Mouse (Mus musculus) hindbrain, embryonic 13.5 days (tissue): Measurements from ENCODE around the gene Tecpr2. TPM values are rescaled to one million over a fixed set of nuclear protein-coding genes. Genes with fewer than 3 reads are reported as not detected.
A peak's percentile ranks its signal among the peaks of the same experiment; 100 is the strongest.

ENCODE experiments used
- ATAC-seq: fragments of 200-750 bp; cut with Nextera tagmentation; 2 replicates; pipeline ENCODE4 v1.8.0; 2017; ENCODE audit warnings: moderate TSS enrichment; ENCODE audit not compliant: low FRiP score
- H3K27ac ChIP-seq: fragments of 300-500 bp; sonication (generic); 2 replicates; pipeline ENCODE4 v1.5.1; 2015; ENCODE audit warnings: inconsistent platforms, mild to moderate bottlenecking, moderate library complexity
- H3K27me3 ChIP-seq: fragments of 300-500 bp; sonication (generic); 2 replicates; pipeline ENCODE4 v1.6.1; 2015; ENCODE audit warnings: mild to moderate bottlenecking, inconsistent platforms
- H3K36me3 ChIP-seq: fragments of 300-500 bp; sonication (generic); 2 replicates; pipeline ENCODE4 v1.6.1; 2015; ENCODE audit warnings: mild to moderate bottlenecking, inconsistent platforms
- H3K4me1 ChIP-seq: fragments of 300-500 bp; sonication (generic); replicated peaks from 2 replicates; pipeline ENCODE4 v1.6.1; 2015; ENCODE audit warnings: inconsistent platforms
- H3K4me2 ChIP-seq: fragments of 300-500 bp; sonication (generic); 2 replicates; pipeline ENCODE4 v1.6.1; 2015; ENCODE audit warnings: inconsistent platforms, mild to moderate bottlenecking, moderate library complexity
- H3K4me3 ChIP-seq: fragments of 300-500 bp; sonication (generic); 2 replicates; pipeline ENCODE4 v1.5.1; 2015; ENCODE audit warnings: mild to moderate bottlenecking, inconsistent platforms
- H3K9ac ChIP-seq: fragments of 300-500 bp; sonication (generic); 2 replicates; pipeline ENCODE4 v1.6.1; 2015; ENCODE audit warnings: mild to moderate bottlenecking, inconsistent platforms
- H3K9me3 ChIP-seq: fragments of 300-500 bp; sonication (generic); 2 replicates; pipeline ENCODE4 v1.6.1; 2016; ENCODE audit warnings: inconsistent platforms
- WGBS: fragments of 180-500 bp; shearing (Covaris S2); methylation state at CpG from one replicate; pipeline ENCODE4 v1.1.7; 2015; 5-methylcytosine and 5-hydroxymethylcytosine counted together
- polyA plus RNA-seq: library from polyadenylated mRNA; unstranded; fragments of >200 nt; fragmentation: Nextera tagmentation; extraction: Ambion mirVana; gene quantifications from 2 replicates; pipeline ENCODE4 v1.2.1, GENCODE M21; 2015

The Tecpr2 gene
- polyA plus RNA-seq, 1 experiment from 2014 or later: 7.3 TPM

GRCm38 (mm10) chr12:110986536-110987425 is 97.7 kb downstream of the Tecpr2 start:
- Histone ChIP-seq H3K4me2 (no peak overlapping the region), H3K4me1 (peaks cover 6% of the 10 kb centered on the region), H3K27me3 (no peaks in the 10 kb centered on the region), H3K9ac (0 out of 2 replicates have a peak overlapping the region, but pooled peaks have one; percentile 6), H3K9me3 (no peaks in the 10 kb centered on the region), H3K4me3 (no peak overlapping the region), H3K27ac (no peak overlapping the region), H3K36me3 (no peaks in the 10 kb centered on the region)
- 82% methylated on average over 11 of the region's 11 CpGs for WGBS
- ATAC-seq: no peak

GRCm38 (mm10) chr12:110989409-110989808 is 100.3 kb downstream of the Tecpr2 start:
- Histone ChIP-seq H3K9ac (no peak overlapping the region), H3K27ac (no peak overlapping the region), H3K4me3 (no peak overlapping the region), H3K36me3 (no peaks in the 10 kb centered on the region), H3K4me1 (peaks cover 21% of the 10 kb centered on the region), H3K4me2 (no peak overlapping the region), H3K27me3 (no peaks in the 10 kb centered on the region), H3K9me3 (no peaks in the 10 kb centered on the region)
- WGBS: 98% methylated on average over 3 of the region's 3 CpGs
- no peak for ATAC-seq

- Histone ChIP-seq H3K4me3 (no peak overlapping the region), H3K4me2 (no peak overlapping the region), H3K9me3 (no peaks in the 10 kb centered on the region), H3K27me3 (no peaks in the 10 kb centered on the region), H3K36me3 (no peaks in the 10 kb centered on the region), H3K4me1 (peaks cover 22% of the 10 kb centered on the region), H3K27ac (no peak overlapping the region), H3K9ac (no peak overlapping the region)
- ATAC-seq: no peak
- WGBS: 92% methylated on average over 7 of the region's 7 CpGs
These were observed 101.4 kb downstream of the Tecpr2 start for GRCm38 (mm10) chr12:110990500-110990899.

- no peaks in the 10 kb centered on the region for H3K9me3 ChIP-seq
- H3K4me2 ChIP-seq: peak overlapping the region; percentile 60
- H3K9ac ChIP-seq: peak overlapping the region; percentile 70
- no peaks in the 10 kb centered on the region for H3K36me3 ChIP-seq
- WGBS: 2% methylated on average over 23 of the region's 23 CpGs
- H3K4me1 ChIP-seq: peaks cover 22% of the 10 kb centered on the region
- ATAC-seq: peak; percentile 91
- H3K27ac ChIP-seq: peak overlapping the region; percentile 60
- peak overlapping the region; percentile 48 for H3K4me3 ChIP-seq
- no peaks in the 10 kb centered on the region for H3K27me3 ChIP-seq
These were observed 102.5 kb downstream of the Tecpr2 start for GRCm38 (mm10) chr12:110991361-110992127.

GRCm38 (mm10) chr12:110992128-110992553 is 103.1 kb downstream of the Tecpr2 start:
- Histone ChIP-seq H3K27ac (peak overlapping the region; percentile 60), H3K36me3 (no peaks in the 10 kb centered on the region), H3K4me1 (peaks cover 22% of the 10 kb centered on the region), H3K4me3 (peak overlapping the region; percentile 48), H3K9me3 (no peaks in the 10 kb centered on the region), H3K9ac (peak overlapping the region; percentile 70), H3K4me2 (peak overlapping the region; percentile 60), H3K27me3 (no peaks in the 10 kb centered on the region)
- peak; percentile 91 for ATAC-seq
- under 1% methylated on average over 24 of the region's 24 CpGs for WGBS

- Histone ChIP-seq H3K4me1 (peaks cover 22% of the 10 kb centered on the region), H3K36me3 (no peaks in the 10 kb centered on the region), H3K9ac (no peak overlapping the region), H3K9me3 (no peaks in the 10 kb centered on the region), H3K27ac (peak overlapping the region; percentile 4; the same call in 1 of the 2 replicates), H3K4me3 (peak overlapping the region; percentile 48; the same call in 1 of the 2 replicates), H3K4me2 (peak overlapping the region; percentile 60), H3K27me3 (no peaks in the 10 kb centered on the region)
- no peak for ATAC-seq
- 81% methylated on average over 12 of the region's 12 CpGs for WGBS
These were observed 103.7 kb downstream of the Tecpr2 start for GRCm38 (mm10) chr12:110992771-110993170.

GRCm38 (mm10) chr12:110993226-110993625 is 104.2 kb downstream of the Tecpr2 start:
- Histone ChIP-seq H3K9me3 (no peaks in the 10 kb centered on the region), H3K9ac (no peak overlapping the region), H3K4me3 (no peak overlapping the region), H3K4me2 (no peak overlapping the region), H3K4me1 (peaks cover 22% of the 10 kb centered on the region), H3K36me3 (no peaks in the 10 kb centered on the region), H3K27me3 (no peaks in the 10 kb centered on the region), H3K27ac (0 out of 2 replicates have a peak overlapping the region, but pooled peaks have one; percentile 4)
- no peak for ATAC-seq
- 95% methylated on average over 3 of the region's 3 CpGs for WGBS

GRCm38 (mm10) chr12:110994666-110995065 is 105.6 kb downstream of the Tecpr2 start:
- no peak for ATAC-seq
- peaks cover 22% of the 10 kb centered on the region for H3K4me1 ChIP-seq
- no peaks in the 10 kb centered on the region for H3K27me3 ChIP-seq
- H3K36me3 ChIP-seq: no peaks in the 10 kb centered on the region
- WGBS: 32% methylated on average over 12 of the region's 12 CpGs
- no peak overlapping the region for H3K27ac ChIP-seq
- H3K4me3 ChIP-seq: no peak overlapping the region
- no peaks in the 10 kb centered on the region for H3K9me3 ChIP-seq
- no peak overlapping the region for H3K9ac ChIP-seq
- H3K4me2 ChIP-seq: no peak overlapping the region

- WGBS: 96% methylated on average over 11 of the region's 11 CpGs
- Histone ChIP-seq H3K9me3 (no peaks in the 10 kb centered on the region), H3K4me2 (no peak overlapping the region), H3K4me1 (0 out of 2 replicates have a peak, but pooled peaks cover 3% of the 10 kb centered on the region), H3K4me3 (no peak overlapping the region), H3K36me3 (no peaks in the 10 kb centered on the region), H3K27me3 (no peaks in the 10 kb centered on the region), H3K27ac (no peak overlapping the region), H3K9ac (no peak overlapping the region)
- ATAC-seq: no peak
These were observed 109.0 kb downstream of the Tecpr2 start for GRCm38 (mm10) chr12:110998092-110998491.

GRCm38 (mm10) chr12:110999820-111000219 is 110.8 kb downstream of the Tecpr2 start:
- no peak overlapping the region for H3K4me3 ChIP-seq
- ATAC-seq: no peak
- H3K27me3 ChIP-seq: no peaks in the 10 kb centered on the region
- no peaks in the 10 kb centered on the region for H3K4me1 ChIP-seq
- H3K9ac ChIP-seq: no peak overlapping the region
- no peaks in the 10 kb centered on the region for H3K9me3 ChIP-seq
- H3K27ac ChIP-seq: no peak overlapping the region
- H3K4me2 ChIP-seq: no peak overlapping the region
- H3K36me3 ChIP-seq: no peaks in the 10 kb centered on the region
- WGBS: 82% methylated on average over 2 of the region's 2 CpGs

- Histone ChIP-seq H3K27me3 (no peaks in the 10 kb centered on the region), H3K36me3 (no peaks in the 10 kb centered on the region), H3K9ac (no peak overlapping the region), H3K4me1 (0 out of 2 replicates have a peak, but pooled peaks cover 2% of the 10 kb centered on the region), H3K4me2 (no peak overlapping the region), H3K27ac (no peak overlapping the region), H3K9me3 (no peaks in the 10 kb centered on the region), H3K4me3 (no peak overlapping the region)
- 98% methylated on average over 7 of the region's 7 CpGs for WGBS
- ATAC-seq: no peak
These were observed 111.9 kb downstream of the Tecpr2 start for GRCm38 (mm10) chr12:111000956-111001355.

DNA sequence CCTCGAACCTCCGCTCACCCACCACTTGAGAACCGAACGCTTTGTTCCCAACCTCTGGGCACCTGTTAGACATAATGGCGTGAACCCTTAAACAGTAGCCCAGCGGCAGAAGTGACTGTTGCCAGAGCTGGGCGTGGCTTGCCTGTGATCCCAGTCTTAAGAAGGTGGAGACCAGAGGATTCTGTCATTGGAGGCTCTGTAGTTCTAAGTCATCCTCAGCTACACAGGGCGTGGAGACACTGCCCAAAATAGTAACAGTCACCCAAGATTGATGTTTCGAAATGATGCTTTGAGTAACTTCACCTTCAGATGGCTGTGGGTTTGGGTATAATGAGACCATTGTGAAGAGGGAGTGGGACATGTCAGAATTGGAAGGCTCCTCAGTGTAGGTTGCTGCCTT is 115.1 kb downstream of the Tecpr2 start:
- H3K9me3 ChIP-seq: no peaks in the 10 kb centered on the region
- H3K27ac ChIP-seq: no peak overlapping the region
- WGBS: 81% methylated on average over 9 of the region's 9 CpGs
- no peak for ATAC-seq
- H3K9ac ChIP-seq: no peak overlapping the region
- H3K27me3 ChIP-seq: no peaks in the 10 kb centered on the region
- H3K4me2 ChIP-seq: no peak overlapping the region
- no peak overlapping the region for H3K4me3 ChIP-seq
- peaks cover 27% of the 10 kb centered on the region for H3K4me1 ChIP-seq
- H3K36me3 ChIP-seq: no peaks in the 10 kb centered on the region
